Mouse (Mus musculus) gonadal fat pad, adult 2 months (tissue): ENCODE data around the gene Ehbp1. TPM values are rescaled to one million over a fixed set of nuclear protein-coding genes. Genes with fewer than 3 reads are reported as not detected.
A peak's percentile ranks its signal among the peaks of the same experiment; 100 is the strongest.

Experiments
- DNase-seq: peaks from one replicate; pipeline ENCODE4 v3.0.0-alpha.2; 2012; ENCODE audit warnings: low read depth
- polyA plus RNA-seq: library from polyadenylated mRNA; depleted of rRNA; stranded (reverse); fragments of >200 nt; gene quantifications from 2 replicates; pipeline ENCODE4 v1.2.3, GENCODE M21; 2012; rRNA removed

Gene Ehbp1
- 4.8 and 5.3 TPM in 2 replicates for polyA plus RNA-seq

- no peak for DNase-seq
These were observed at the start of gene Ehbp1 for GRCm38 (mm10) chr11:22342242-22343207. Gene Ehbp1 (minus strand): TSS chr11:22342292.

- peak; percentile 74 for DNase-seq
These were observed 45.5 kb upstream of the Ehbp1 start for GRCm38 (mm10) chr11:22387472-22388098.

GRCm38 (mm10) chr11:22383532-22383931 is 41.4 kb upstream of the Ehbp1 start:
- no peak for DNase-seq

- DNase-seq: peak; percentile 84
These were observed 32.7 kb upstream of the Ehbp1 start for GRCm38 (mm10) chr11:22374811-22375210.

GRCm38 (mm10) chr11:22373290-22373674 is 31.2 kb upstream of the Ehbp1 start:
- no peak for DNase-seq

GRCm38 (mm10) chr11:22372609-22373289 is 30.7 kb upstream of the Ehbp1 start:
- DNase-seq: no peak

GRCm38 (mm10) chr11:22369841-22370240 is 27.7 kb upstream of the Ehbp1 start:
- DNase-seq: peak; percentile 94

- DNase-seq: peak; percentile 83
These were observed 26.5 kb upstream of the Ehbp1 start for GRCm38 (mm10) chr11:22368621-22369020.

GRCm38 (mm10) chr11:22366486-22366885 is 24.4 kb upstream of the Ehbp1 start:
- DNase-seq: no peak

GRCm38 (mm10) chr11:22353962-22354621 is 12.0 kb upstream of the Ehbp1 start:
- DNase-seq: no peak

GRCm38 (mm10) chr11:22349945-22350344 is 7.9 kb upstream of the Ehbp1 start:
- DNase-seq: no peak

GRCm38 (mm10) chr11:22348536-22348910 is 6.4 kb upstream of the Ehbp1 start:
- DNase-seq: no peak

- DNase-seq: no peak
These were observed 5.8 kb upstream of the Ehbp1 start for GRCm38 (mm10) chr11:22347651-22348535.

GRCm38 (mm10) chr11:22327302-22327910 is 14.7 kb downstream of the Ehbp1 start:
- no peak for DNase-seq

- DNase-seq: no peak
These were observed 24.2 kb downstream of the Ehbp1 start for GRCm38 (mm10) chr11:22317824-22318411.

- DNase-seq: no peak
These were observed 26.3 kb downstream of the Ehbp1 start for GRCm38 (mm10) chr11:22315801-22316200.

- no peak for DNase-seq
These were observed 40.9 kb downstream of the Ehbp1 start for GRCm38 (mm10) chr11:22301164-22301563.

- no peak for DNase-seq
These were observed 52.9 kb downstream of the Ehbp1 start for GRCm38 (mm10) chr11:22289164-22289563.

- peak; percentile 12 for DNase-seq
These were observed 54.6 kb downstream of the Ehbp1 start for GRCm38 (mm10) chr11:22287513-22287900.
